Mouse (Mus musculus): Measurements from ENCODE around the gene Ccdc120.

Ccdc120 gene

DNA sequence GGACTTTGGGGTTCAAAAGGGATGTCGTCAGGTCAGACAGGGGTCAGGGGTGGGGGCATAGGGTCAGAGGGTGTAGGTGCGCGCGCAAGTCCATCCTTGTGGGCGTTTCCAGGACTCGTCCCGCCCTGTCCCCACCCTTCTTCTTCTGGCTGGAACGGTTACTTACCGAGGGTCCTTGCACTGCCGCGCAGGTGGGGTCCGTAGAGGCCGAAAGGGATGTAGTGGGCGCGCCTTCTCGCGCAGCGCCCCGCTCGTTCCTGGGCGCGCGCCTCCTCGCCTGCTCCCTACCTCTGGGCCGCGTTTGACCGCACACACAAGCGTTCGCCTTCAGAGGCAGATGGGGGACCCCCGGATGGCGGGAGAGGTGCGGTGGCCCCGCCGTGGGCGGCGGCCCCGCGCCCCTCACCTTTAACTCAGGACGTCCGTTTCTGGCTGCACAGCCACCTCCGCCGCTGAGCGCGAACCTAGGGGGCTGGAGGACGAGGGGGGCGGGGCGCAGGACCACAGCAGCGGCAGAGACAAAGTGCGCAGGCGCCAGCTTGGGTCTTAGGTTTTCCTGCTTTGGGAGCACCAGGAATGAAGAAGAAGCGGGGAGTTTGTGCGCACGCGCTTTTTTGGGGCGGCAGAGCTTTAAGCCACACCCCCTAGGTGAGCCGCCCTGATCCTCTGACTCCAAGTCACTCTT is at the start of gene Ccdc120:
Ccdc120 (minus strand) TSS at position 474 of the 685 bp plus-strand sequence.
- peak; percentile 70 for DNase-seq

DNA sequence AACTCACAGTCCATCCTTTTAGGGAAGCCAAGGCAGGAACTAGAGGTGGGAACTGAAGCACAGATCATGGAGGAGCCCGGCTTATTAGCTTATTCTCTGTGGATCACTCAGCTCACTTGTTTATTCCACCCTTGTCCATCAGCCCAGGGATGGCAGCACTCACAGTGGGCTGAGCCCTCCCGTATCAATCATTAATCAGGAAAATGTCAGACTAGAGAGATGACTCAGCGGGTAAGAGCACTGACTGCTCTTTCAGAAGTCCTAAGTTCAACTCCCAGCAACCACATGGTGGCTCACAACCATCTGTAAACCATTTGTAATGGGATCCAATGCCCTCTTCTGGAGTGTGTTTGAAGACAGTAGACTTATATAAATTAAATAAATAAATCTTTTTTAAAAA is 46.6 kb upstream of the Ccdc120 start:
- DNase-seq, result no peak

DNA sequence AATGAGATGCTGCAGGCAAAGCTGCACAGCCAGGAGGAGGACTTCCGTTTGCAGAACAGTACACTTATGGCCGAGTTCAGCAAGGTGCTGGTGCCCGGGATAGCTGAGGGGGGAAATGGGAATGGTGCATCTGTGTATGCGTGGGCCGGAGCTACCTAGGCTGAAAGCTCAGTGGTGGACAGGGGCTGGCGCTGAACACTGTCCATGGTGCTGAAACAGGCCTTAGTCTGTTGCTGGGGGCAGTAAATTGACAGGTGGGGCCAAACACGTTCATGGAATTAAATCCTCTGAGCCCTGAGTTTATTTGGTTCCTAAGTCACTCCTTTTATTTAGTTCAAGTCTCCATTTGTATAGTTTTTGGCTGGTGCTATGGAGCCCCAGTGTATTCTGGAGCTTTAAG is 44.3 kb upstream of the Ccdc120 start:
- peak; percentile 30 for DNase-seq

DNA sequence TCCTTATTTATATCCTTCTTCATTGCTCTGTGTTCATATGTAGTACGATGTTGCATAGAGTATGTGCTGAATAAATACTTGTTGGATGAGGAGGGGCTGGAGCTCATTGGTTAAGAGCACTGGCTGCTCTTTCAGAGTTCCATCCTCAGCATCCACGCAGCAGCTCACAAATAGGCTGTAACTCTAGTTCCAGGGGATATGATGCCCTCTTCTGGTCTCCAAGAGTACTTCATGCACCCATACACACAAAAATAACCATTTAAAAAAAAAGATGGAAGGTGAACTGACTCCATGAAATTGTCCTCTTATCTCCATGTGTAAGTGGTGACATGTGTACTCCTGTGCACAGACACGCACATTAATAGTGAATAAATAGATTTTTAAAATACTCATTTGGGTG is 42.7 kb upstream of the Ccdc120 start:
- DNase-seq, result peak; percentile 11

DNA sequence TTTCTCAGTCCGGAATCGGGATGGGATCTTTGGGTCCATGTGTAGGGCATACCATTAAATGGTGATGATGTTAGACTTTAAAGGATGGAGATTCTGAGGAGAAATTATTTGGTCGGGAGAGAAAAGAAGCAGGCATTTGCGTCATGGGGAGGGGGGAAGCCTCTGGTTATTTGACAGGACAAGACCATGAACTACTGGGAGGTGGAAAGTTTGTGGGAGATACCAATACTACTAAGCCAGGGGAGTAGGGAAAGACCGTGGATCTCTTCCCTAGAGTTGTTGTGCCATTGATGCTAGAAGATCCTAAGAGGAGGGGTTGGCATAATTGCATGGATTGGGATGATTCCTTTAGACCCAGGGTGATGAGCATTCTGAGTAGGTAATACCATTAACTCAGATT is 39.6 kb upstream of the Ccdc120 start:
- DNase-seq, result no peak

DNA sequence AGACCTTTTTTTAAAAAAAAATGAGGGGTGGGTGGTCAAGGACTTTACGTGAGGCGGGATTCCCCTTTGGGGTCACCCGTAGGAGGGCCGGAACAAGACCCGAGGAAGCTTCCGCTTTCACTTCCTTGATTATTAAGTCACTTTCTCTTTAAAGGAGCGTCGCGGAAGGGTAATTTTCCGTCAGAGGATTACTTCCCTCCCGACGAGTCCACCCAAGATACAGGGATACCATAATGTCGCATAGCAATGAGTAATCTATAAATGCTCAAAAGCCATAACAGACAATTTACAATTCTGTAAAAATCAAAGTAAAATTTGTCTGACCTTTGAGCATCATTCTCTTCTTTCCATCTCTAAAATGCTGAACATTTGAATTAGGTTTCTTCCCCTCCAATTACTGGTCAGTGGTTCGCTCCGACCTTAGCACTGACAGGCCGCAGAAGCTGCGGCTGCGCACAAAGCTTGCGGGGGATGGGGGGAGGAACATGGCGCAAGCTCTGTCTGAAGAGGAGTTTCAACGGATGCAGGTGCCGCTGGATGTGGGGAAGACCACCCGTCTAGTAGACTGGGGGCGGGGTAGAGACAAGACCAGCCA is 38.9 kb upstream of the Ccdc120 start, which contains the start of gene Gripap1:
Gripap1 (plus strand) TSS at position 224 of the 595 bp plus-strand sequence.
- peak; percentile 84 for DNase-seq

DNA sequence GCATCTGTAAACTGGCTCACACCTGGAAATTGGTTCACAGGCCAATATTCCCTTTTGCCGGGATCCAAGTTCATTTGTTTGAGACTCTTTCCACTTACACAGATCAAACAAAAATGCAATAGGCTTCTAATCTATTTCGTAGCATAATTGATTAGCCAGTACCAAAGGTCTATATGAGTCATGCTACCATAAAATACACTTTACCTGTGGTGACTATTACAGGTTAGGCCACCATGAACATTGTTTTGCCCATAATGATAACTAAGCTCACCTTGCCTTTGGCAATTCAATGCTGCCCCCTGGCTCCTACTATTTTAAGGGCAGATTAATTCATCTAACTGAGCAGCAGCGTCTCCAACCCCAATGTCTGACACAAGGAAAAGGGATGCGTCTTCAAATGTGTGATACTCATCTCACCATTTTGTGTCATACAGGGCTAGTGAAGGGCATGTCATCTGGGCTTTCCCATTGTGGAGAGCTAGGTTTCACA is 31.9 kb upstream of the Ccdc120 start:
- DNase-seq, result no peak

DNA sequence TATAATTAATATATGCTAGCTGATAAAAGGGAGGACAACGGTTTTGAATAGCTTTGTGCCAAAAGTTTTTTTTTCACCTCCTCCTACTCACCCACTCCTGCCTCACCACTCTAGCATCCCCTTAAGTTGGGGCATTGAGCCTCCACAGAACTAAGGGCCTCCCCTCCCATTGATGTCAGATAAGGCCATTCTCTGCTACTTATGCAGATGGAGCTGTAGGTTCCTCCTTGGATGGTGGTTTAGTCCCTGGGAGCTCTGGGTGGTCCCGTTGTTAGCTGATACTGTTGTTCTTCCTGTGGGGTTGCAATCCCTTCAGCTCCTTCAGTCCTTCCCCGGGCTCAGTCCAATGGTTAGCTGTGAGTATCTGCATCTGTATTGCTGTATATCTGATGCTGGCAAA is 28.6 kb upstream of the Ccdc120 start:
- DNase-seq, result no peak

DNA sequence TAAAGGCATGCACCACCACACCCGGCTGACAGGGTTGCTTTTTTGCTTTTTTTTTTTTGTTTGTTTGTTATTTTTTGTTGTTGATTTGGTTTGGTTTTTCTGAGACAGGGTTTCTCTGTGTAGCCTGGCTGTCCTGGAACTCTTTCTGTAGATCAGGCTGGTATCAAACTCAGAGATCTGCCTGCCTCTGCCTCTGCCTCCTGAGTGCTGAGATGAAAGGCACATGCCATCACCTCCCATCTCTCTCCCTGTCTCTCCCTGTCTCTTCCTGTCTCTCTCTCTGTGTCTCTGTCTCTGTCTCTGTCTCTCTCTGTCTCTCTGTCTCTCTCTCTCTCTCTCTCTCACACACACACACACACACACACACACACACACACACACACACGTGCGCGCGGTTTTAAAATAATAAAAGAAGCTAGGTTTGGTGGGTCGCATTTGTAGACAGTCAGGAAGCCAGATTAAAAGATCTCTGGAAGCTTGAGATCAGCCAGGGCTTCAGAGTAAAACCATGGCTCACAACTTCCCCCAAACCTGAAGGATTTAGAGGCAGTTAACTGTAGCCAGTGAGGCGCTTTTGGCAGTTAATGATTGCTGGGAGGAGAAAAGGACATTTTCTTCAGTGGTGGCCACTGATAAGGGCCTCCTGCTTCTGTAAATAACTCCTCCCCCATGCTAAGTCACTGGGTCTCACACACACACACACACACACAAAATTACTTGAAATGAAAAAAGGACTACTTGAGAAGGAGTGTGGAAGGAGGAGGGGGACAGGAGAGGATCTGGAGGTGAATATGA is 27.9 kb upstream of the Ccdc120 start:
- no peak for DNase-seq

DNA sequence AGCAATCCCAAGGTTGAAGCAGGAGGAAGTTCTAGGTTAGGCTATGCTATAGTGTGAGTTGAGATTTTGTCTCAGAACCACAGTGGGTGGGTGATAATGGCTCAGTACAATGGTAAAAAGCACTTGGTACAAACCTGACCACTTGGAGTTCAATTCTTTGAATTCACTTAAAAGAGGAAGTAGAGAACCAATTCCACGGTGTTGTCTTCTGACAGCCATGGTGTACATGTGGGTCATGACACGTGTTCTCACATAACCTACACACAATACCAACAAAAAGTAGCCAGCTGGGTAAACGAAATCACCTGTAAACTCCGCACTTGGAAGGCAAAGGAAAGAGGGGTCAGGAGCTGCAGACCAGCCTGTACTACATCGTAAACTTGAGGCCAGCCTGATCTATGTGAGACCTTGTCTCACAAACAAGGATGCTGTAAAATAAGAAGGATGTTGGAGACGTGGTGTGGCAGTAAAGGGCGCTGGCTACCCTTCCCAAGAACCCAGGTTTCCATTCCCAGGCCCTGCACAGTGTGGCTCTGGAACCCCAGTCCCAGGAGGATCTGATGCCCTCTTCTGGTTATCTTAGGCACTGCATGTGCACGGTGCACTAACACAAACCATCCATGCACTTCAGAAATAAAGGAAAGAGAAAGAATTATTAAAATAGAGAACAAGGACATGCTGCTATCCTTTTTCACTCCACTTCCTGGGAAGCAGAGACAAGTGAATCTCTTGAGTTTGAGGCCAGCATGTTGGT is 25.8 kb upstream of the Ccdc120 start:
- peak; percentile 64 for DNase-seq

DNA sequence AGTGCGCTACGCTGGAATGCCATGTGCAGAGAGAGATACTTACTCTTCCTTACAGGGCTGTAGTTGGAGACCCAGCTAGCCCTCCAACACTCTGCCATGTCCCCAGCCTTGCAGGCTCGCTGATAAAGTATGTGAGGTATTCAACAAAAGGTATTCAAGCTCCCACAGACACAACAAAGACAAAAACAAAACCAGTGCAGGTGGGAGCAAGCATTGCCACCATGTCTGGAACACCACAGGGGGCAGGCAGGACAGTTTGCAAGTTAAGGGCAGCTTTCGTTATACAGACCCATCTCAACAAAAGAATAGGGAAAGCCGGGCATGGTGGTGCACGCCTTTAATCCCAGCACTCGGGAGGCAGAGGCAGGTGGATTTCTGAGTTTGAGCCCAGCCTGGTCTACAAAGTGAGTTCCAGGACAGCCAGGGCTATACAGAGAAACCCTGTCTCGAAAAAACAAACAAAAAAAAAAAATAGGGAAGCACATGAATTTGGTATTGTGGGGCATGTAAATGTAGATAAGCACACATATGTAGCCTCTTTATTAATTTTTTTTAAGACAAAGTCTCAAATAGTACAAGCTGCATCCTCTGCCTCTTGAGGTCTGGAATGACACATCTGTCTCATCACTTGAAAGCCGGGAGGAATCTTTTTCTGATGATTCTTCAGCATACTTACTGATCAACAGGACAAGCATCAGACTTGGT is 24.9 kb upstream of the Ccdc120 start:
- no peak for DNase-seq

DNA sequence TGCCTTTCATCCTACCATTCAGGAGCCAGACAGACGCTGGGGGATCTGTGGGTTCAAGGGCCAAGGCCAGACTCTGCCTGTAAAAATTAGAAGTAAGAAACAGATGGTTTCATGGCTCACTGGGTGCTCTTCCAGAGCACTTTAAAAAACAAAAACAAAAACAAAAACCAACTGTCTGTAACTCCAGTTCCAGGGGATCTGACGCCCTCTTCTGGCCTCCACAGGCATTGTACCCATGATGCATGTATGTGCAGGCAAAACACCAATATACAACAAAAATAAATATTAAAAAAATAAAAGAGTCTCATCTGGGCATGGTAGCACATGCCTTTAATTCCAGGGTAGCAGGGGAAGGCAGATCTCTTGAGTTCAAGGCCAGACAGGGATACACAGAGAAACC is 22.1 kb upstream of the Ccdc120 start:
- DNase-seq, result peak; percentile 34

DNA sequence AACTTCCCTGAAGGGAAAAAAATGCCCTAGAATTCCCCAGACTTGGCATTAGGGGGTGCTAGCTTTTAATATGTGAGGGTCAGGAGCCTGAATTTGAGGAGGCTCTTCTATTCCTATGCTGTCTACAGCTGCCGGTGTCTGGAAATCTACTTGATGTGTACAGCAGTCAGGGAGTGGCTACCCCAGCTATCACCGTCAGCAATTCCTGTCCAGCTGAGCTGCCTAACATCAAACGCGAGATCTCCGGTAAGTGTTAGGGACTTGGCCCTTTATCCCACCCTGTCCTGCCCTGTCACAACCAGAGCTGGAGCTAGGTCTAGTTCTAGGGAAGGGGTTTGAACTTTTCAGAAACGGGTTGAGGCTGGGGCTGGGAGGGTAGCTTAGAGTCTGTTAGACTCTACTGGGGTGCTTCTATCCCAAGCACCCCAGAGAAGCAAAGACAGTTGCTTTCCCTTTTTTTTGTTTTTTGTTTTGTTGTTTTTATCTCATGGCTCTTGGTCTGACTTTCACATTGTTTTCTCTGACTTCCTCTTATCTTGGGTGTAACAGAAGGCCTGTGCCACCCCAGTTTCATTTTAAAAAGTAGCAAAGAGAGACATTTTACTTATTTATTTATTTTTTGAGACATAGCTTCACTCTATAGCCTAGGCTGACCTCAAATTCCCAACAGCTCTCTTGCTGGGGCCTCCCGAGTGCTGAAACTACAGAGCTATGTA is 18.8 kb upstream of the Ccdc120 start:
- no peak for DNase-seq

DNA sequence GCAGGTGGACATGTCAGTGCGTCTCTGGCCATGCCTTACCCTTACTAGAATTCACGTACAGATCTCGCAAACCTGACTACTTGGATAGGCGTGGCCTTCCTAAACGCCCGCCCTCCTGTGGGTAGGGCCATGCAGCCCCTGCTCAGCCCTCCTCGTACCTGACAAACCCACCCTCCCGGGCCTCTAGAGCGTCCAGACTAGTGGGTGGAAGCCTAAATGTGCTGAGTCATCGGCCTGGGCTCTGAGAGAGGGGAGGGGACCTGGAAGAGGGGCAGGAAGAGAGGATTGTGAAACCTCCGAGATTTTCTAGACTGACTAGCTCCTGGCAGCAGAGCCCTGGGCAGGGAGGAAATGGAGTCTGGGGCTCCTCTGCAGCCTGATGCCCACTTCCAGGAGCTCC is 15.1 kb upstream of the Ccdc120 start:
- peak; percentile 76 for DNase-seq

DNA sequence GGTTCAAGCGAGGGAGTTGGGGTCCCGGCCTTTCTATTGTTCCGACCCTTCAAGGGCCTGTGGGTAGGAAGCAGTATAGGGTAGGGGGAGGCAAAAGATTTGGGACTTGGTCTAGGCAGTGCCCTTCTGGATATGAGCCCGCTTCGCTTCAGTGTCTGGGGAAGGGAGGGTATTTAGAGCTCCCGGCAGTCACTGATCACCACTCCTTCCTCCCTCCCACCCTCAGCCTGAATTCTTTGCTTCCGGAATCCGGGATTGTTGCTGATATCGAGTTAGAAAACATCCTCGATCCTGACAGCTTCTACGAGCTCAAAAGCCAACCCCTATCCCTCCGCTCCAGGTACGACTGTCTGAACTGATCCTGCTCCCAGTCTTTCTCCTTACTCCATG is 14.6 kb upstream of the Ccdc120 start:
- DNase-seq, result peak; percentile 24

DNA sequence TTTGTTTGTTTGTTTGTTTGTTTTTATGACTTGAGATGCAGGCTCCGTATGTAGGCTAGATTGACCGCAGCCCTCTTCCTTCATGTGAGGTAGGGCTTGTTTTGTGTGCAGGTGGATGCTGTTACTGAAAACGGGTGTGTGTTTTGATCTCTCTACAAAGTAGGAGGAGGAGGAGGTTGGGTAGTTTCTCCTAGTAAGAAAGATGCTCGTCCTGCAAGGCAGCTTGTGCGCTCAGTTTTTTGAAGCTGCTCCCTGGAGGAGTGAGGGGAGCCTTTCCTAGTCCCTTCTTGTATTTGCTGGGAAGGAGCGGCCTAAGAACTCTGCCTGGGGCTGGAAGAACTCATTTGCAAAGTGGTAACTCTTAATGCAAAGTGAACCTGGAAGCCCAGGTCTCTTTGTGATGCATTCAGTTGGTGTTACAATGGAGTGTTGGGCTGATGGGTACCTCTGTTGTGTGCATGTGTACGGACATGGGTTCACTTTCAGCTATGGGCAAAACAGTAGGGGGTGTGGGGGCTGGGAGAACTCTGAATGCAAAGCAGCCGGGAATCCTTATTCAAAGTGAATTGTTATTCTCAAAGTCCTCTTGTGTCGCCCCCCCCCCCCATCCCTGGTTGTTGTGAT is 14.1 kb upstream of the Ccdc120 start:
- DNase-seq, result no peak

DNA sequence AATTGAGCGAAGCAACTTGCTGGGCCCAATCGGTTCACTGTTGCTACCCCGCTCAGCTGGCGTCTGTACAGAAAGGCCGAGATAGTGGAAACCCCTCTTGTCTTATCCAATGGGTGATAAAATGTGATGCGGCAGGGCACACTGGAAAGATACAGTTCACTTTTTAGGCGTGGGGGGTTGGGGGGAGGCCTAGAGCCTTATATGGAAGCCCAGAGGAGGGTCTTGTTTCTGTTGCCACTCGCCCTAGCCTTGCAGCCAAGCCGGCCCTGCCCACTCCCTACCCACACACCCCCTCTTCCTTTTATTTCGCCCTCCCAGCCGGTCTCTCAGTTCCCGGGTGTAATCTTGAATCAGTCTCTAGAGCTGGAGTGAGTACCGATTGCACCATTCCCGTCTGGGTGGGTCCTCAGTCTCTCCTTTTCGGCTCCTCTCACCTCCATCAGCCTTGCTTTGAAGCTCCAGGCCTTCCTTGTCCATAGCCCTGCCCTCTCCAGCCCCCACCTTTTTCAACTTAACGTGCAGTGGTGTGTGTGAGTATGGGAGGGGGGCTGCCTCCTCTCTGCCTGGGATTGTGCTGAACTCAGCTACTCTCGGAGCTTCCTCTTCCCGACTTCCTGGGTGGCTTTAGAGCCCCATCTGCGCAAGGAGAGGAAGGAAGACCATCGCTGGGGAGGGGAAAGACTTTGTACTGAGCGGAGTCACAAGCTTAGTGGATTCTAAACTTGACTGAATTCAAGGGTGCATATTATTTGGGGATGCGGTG is 13.1 kb upstream of the Ccdc120 start:
- DNase-seq, result peak; percentile 58

DNA sequence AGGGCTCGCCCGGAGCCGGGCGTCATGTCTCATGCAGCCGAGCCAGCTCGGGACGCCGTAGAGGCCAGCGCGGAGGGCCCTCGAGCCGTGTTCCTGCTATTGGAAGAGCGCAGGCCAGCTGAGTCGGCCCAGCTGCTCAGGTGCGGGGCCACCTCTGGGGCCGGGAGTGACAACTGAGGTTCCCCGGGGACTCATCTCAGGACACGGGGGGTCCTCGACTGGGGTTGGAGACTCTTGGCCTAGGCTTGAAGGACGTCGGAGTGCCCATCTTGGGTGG is 12.2 kb upstream of the Ccdc120 start:
- no peak for DNase-seq

DNA sequence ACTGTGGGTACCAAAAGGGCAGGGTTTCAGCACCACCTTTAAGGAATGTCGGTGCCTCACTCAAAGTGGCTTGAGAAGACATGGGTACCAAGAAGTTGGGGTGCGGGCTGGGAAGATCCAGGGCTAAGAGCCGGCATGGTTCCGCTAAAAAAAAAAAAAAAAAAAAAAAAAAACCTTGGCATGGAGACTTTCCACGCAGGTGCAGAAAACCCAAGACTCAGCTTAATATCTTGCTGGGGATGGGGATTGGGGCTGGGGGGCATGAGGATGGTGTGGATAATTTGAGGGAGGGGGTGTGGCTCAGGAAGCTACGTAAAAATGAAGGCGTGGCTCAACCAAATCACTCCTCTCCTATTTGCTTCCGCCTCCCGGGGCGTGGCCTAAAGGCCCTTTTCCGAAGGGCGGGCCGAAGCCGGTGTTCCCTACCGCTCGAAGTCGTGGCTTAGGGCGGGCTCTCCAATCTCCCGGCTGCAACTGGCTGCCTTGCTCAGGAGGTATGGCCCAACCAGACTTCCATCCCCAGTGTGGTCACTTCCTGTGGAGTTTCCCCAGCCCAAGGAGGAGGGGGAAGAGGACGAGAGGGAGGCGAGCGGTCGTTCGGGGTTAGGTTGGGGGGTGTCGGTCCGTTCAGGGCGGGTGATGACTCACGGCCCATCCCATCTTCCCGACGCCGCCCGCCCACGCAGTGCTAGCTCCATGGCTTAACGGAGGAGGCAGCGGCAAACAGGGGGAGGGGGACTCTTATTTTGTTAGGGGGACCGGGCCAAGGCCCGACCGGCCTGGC is 11.6 kb upstream of the Ccdc120 start, which contains the start of gene Tfe3:
Tfe3 (plus strand) TSS at position 424 of the 784 bp plus-strand sequence.
- DNase-seq, result peak; percentile 97

DNA sequence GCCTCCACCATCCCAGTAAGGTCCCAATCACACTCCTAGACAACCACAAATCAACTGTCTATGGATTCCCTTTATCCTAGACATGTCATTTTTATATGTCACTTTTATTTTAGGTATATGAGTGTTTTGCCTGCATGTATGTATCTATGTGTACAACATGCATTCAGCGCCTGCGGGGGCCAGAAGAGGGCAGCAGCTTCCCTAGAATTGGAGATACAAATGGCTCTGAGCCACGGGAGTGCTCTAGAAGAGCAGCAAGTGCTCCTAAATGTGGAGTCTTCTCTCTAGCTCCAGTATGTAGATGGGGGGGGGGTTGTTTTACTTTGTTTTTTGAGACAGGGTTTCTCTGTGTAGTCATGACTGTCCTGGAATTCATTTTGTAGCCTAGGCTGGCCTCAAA is 2.9 kb upstream of the Ccdc120 start:
- peak; percentile 61 for DNase-seq

All from lung, postnatal 10 days (tissue).